Mouse (Mus musculus) lung, postnatal 0 days (tissue): Measurements from ENCODE around the gene Smim13. TPM values are rescaled to one million over a fixed set of nuclear protein-coding genes. Genes with fewer than 3 reads are reported as not detected.

ENCODE experiments used
- ATAC-seq: fragments of 200-750 bp; cut with Nextera tagmentation; 2 replicates; pipeline ENCODE4 v1.8.0; 2017; ENCODE audit warnings: moderate library complexity
- DNase-seq: peaks from one replicate; pipeline ENCODE4 v3.0.0-alpha.2; 2016; ENCODE audit warnings: low spot score
- H3K27ac ChIP-seq: fragments of 300-500 bp; sonication (generic); 2 replicates; pipeline ENCODE4 v1.5.1; 2014; ENCODE audit warnings: antibody characterized with exemption, mild to moderate bottlenecking, low read length, mixed read lengths
- H3K27me3 ChIP-seq: fragments of 300-500 bp; sonication (generic); replicated peaks from 2 replicates; pipeline ENCODE4 v1.6.1; 2014; ENCODE audit warnings: low read length, mixed read lengths; ENCODE audit not compliant: insufficient read depth
- H3K36me3 ChIP-seq: fragments of 300-500 bp; sonication (generic); 2 replicates; pipeline ENCODE4 v1.6.1; 2014; ENCODE audit warnings: low read length, mixed read lengths; ENCODE audit not compliant: insufficient read depth
- H3K4me1 ChIP-seq: fragments of 300-500 bp; sonication (generic); 2 replicates; pipeline ENCODE4 v1.6.1; 2014; ENCODE audit warnings: antibody characterized with exemption, low read depth, low read length, mixed read lengths; ENCODE audit not compliant: insufficient read depth
- H3K4me2 ChIP-seq: fragments of 300-500 bp; sonication (generic); replicated peaks from 2 replicates; pipeline ENCODE4 v1.6.1; 2014; ENCODE audit warnings: low read depth, mild to moderate bottlenecking, low read length, moderate library complexity, mixed read lengths
- H3K4me3 ChIP-seq: fragments of 300-500 bp; sonication (generic); 2 replicates; pipeline ENCODE4 v1.5.1; 2014; ENCODE audit warnings: low read depth, low read length
- H3K9ac ChIP-seq: fragments of 300-500 bp; sonication (generic); replicated peaks from 2 replicates; pipeline ENCODE4 v1.6.1; 2014; ENCODE audit warnings: low read depth, mild to moderate bottlenecking
- H3K9me3 ChIP-seq: fragments of 300-500 bp; sonication (generic); 2 replicates; pipeline ENCODE4 v1.6.1; 2016; ENCODE audit warnings: low read length, mixed read lengths
- CTCF ChIP-seq: IDR thresholded peaks from 2 replicates; pipeline ENCODE4 v1.5.1; 2016; ENCODE audit warnings: antibody characterized with exemption, mild to moderate bottlenecking
- EP300 ChIP-seq: IDR thresholded peaks from 2 replicates; pipeline ENCODE4 v1.6.1; 2016; ENCODE audit warnings: antibody characterized with exemption, mild to moderate bottlenecking, control low read depth
- WGBS: fragments of 180-500 bp; shearing (Covaris S2); extraction: QIAGEN DNeasy Blood & Tissue Kit; methylation state at CpG from one replicate; pipeline ENCODE4 v1.1.7; 2014; 5-methylcytosine and 5-hydroxymethylcytosine counted together
- polyA plus RNA-seq: library from polyadenylated mRNA; unstranded; fragments of >200 nt; fragmentation: Nextera tagmentation; extraction: Ambion mirVana; gene quantifications from 2 replicates; pipeline ENCODE4 v1.2.1, GENCODE M21; 2015

Smim13 gene
- polyA plus RNA-seq, 1 experiment from 2014 or later, result 8.2 TPM

- 68% methylated on average over 10 of the region's 10 CpGs for whole genome bisulfite sequencing
- H3K4me2 ChIP-seq, result no peak overlapping the region
Measured at GRCm38 (mm10) chr13:41302716-41303115, 53.1 kb downstream of the Smim13 start.

GRCm38 (mm10) chr13:41320749-41321148 lies 71.1 kb downstream of the Smim13 start:
- WGBS, result 47% methylated on average over 5 of the region's 5 CpGs
- no peak overlapping the region for H3K4me2 ChIP-seq
- H3K27me3 ChIP-seq, result no peaks in the 10 kb centered on the region
- ATAC-seq (no peak), DNase-seq (no peak)
- H3K27ac ChIP-seq, result peak overlapping the region; percentile 69; the same call in 1 of the 2 replicates
- no peak for TF ChIP-seq EP300
- no peak for TF ChIP-seq CTCF
- no peaks in the 10 kb centered on the region for H3K9me3 ChIP-seq
- no peak overlapping the region for H3K9ac ChIP-seq
- H3K36me3 ChIP-seq, result peaks cover 17% of the 10 kb centered on the region
- H3K4me1 ChIP-seq, result peaks cover 3% of the 10 kb centered on the region; the same call in 1 of the 2 replicates
- no peak overlapping the region for H3K4me3 ChIP-seq

More at GRCm38 (mm10) chr13:41302716-41303115, 53.1 kb downstream of the Smim13 start:
- Histone ChIP-seq H3K4me3 (no peak overlapping the region), H3K9ac (no peak overlapping the region), H3K4me1 (no peaks in the 10 kb centered on the region; the same call in 1 of the 2 replicates), H3K27ac (no peak overlapping the region), H3K9me3 (no peaks in the 10 kb centered on the region), H3K36me3 (no peaks in the 10 kb centered on the region), H3K27me3 (no peaks in the 10 kb centered on the region)
- ATAC-seq (peak; percentile 31; the same call in 1 of the 2 replicates), DNase-seq (peak; percentile 86)
- TF ChIP-seq EP300 (peak; percentile 64), CTCF (peak; percentile 91)

DNA sequence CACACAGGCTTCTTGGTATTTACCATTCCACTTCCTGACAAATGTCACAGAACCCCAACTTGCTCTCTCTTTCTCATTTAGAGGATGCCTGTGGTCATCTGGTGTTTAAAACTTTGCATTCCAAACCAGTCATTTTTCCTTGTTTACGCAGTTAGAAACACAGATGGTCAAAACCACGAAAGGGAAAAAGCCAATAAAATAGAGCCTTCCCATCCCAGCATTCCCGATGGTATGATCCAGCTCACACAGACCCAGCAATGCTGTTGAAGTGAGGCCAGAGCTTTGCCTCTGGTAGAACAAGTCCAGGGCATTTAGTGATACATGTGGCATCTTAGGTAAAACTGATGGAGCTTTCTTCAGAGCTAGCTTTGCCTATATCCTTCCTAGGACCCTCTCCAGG lies 71.8 kb downstream of the Smim13 start:
- peaks cover 11% of the 10 kb centered on the region for H3K36me3 ChIP-seq
- TF ChIP-seq CTCF (no peak), EP300 (no peak)
- H3K9me3 ChIP-seq, result no peaks in the 10 kb centered on the region
- no peaks in the 10 kb centered on the region for H3K27me3 ChIP-seq
- H3K4me1 ChIP-seq, result peaks cover 3% of the 10 kb centered on the region; the same call in 1 of the 2 replicates
- ATAC-seq, result no peak
- H3K27ac ChIP-seq, result peak overlapping the region; percentile 69
- no peak overlapping the region for H3K9ac ChIP-seq
- WGBS, result 34% methylated on average over 3 of the region's 3 CpGs
- no peak for DNase-seq
- no peak overlapping the region for H3K4me3 ChIP-seq
- H3K4me2 ChIP-seq, result no peak overlapping the region

- 68% methylated on average over 4 of the region's 4 CpGs for WGBS
- no peak overlapping the region for H3K9ac ChIP-seq
- 0 out of 2 replicates have a peak, but pooled peaks cover under 1% of the 10 kb centered on the region for H3K36me3 ChIP-seq
- no peaks in the 10 kb centered on the region for H3K27me3 ChIP-seq
- no peak overlapping the region for H3K4me3 ChIP-seq
- H3K27ac ChIP-seq, result no peak overlapping the region
- no peak for TF ChIP-seq CTCF
- TF ChIP-seq EP300, result no peak
- DNase-seq (no peak), ATAC-seq (no peak)
- no peaks in the 10 kb centered on the region for H3K9me3 ChIP-seq
- no peak overlapping the region for H3K4me2 ChIP-seq
- peaks cover 3% of the 10 kb centered on the region; the same call in 1 of the 2 replicates for H3K4me1 ChIP-seq
Measured at GRCm38 (mm10) chr13:41324631-41325030, 75.0 kb downstream of the Smim13 start.

- WGBS, result 64% methylated on average over 4 of the region's 4 CpGs
- TF ChIP-seq CTCF (no peak), EP300 (no peak)
- 0 out of 2 replicates have a peak, but pooled peaks cover 8% of the 10 kb centered on the region for H3K36me3 ChIP-seq
- H3K27me3 ChIP-seq, result no peaks in the 10 kb centered on the region
- H3K9ac ChIP-seq, result no peak overlapping the region
- H3K4me1 ChIP-seq, result peaks cover 5% of the 10 kb centered on the region; the same call in 1 of the 2 replicates
- no peak overlapping the region for H3K4me3 ChIP-seq
- H3K9me3 ChIP-seq, result no peaks in the 10 kb centered on the region
- H3K4me2 ChIP-seq, result no peak overlapping the region
- H3K27ac ChIP-seq, result no peak overlapping the region
- ATAC-seq (no peak), DNase-seq (no peak)
Measured at GRCm38 (mm10) chr13:41325346-41325745, 75.7 kb downstream of the Smim13 start.

DNA sequence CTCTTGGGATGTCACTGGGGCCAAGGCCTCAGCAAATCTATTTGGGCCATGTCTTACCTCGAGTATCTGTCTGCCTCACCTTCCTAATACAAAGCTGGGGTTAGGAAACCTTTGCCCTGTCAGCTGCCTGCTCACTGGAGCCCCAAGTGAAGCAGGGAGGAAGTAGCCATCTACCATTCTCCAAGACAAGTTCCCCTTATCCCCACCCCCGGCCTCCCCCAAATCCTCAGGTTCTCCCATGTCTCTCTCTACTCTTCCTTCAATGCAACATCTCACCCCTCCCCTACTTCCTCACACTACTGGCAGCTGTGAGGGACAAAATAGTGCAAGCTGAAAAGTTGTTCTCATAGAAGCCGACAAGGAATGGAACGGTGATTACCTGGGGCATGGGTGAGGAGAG lies 76.5 kb downstream of the Smim13 start:
- no peak for DNase-seq
- no peaks in the 10 kb centered on the region for H3K9me3 ChIP-seq
- no peak overlapping the region for H3K27ac ChIP-seq
- 79% methylated on average over 4 of the region's 4 CpGs for WGBS
- H3K36me3 ChIP-seq, result peaks cover 11% of the 10 kb centered on the region; the same call in 1 of the 2 replicates
- no peaks in the 10 kb centered on the region for H3K27me3 ChIP-seq
- no peak overlapping the region for H3K9ac ChIP-seq
- TF ChIP-seq EP300, result no peak
- TF ChIP-seq CTCF, result no peak
- no peak for ATAC-seq
- H3K4me2 ChIP-seq, result no peak overlapping the region
- no peak overlapping the region for H3K4me3 ChIP-seq
- peaks cover 11% of the 10 kb centered on the region; the same call in 1 of the 2 replicates for H3K4me1 ChIP-seq

Other genes with a start within 250 kb of the Smim13 start
- 56.9 and 62.6 TPM in 2 replicates for gene Pak1ip1, start 248.8 kb upstream of the Smim13 start, polyA plus RNA-seq
- 207 and 219 TPM in 2 replicates for gene Tmem14c, start 233.6 kb upstream of the Smim13 start, polyA plus RNA-seq
- gene Mak, start 170.1 kb upstream of the Smim13 start, polyA plus RNA-seq, result 2.6 and 2.8 TPM in 2 replicates
- gene Gcm2, start 138.8 kb upstream of the Smim13 start, polyA plus RNA-seq, result not detected in 2 replicates
- not detected in 2 replicates for gene Sycp2l, start 135.5 kb upstream of the Smim13 start, polyA plus RNA-seq
- gene Elovl2, start 29.4 kb upstream of the Smim13 start, polyA plus RNA-seq, result 0.39 TPM in 2 replicates
- not detected in 2 replicates for gene Gm17364, start 24.1 kb downstream of the Smim13 start, polyA plus RNA-seq
- 79.1 and 79.3 TPM in 2 replicates for gene Nedd9, start 237.5 kb downstream of the Smim13 start, polyA plus RNA-seq